Mouse (Mus musculus) hindbrain, embryonic 16.5 days (tissue): ENCODE results near the gene A730049H05Rik. TPM values are rescaled to one million over a fixed set of nuclear protein-coding genes. Genes with fewer than 3 reads are reported as not detected.

Experiments
- ATAC-seq: fragments of 200-750 bp; cut with Nextera tagmentation; 2 replicates; pipeline ENCODE4 v1.8.0; 2017; ENCODE audit warnings: moderate TSS enrichment, moderate library complexity
- H3K27ac ChIP-seq: fragments of 300-500 bp; sonication (generic); 2 replicates; pipeline ENCODE4 v1.5.1; 2014; ENCODE audit warnings: low read depth, mild to moderate bottlenecking, control low read depth, low read length, moderate library complexity
- H3K27me3 ChIP-seq: fragments of 300-500 bp; sonication (generic); replicated peaks from 2 replicates; pipeline ENCODE4 v1.6.1; 2014; ENCODE audit warnings: low read length; ENCODE audit not compliant: control insufficient read depth, insufficient read depth
- H3K36me3 ChIP-seq: fragments of 300-500 bp; sonication (generic); 2 replicates; pipeline ENCODE4 v1.6.1; 2014; ENCODE audit warnings: mild to moderate bottlenecking, low read length, moderate library complexity, mixed read lengths; ENCODE audit not compliant: control insufficient read depth, insufficient read depth
- H3K4me1 ChIP-seq: fragments of 300-500 bp; sonication (generic); 2 replicates; pipeline ENCODE4 v1.6.1; 2014; ENCODE audit warnings: low read depth, low read length; ENCODE audit not compliant: control insufficient read depth, insufficient read depth
- H3K4me2 ChIP-seq: fragments of 300-500 bp; sonication (generic); 2 replicates; pipeline ENCODE4 v1.6.1; 2014; ENCODE audit warnings: mild to moderate bottlenecking, low read length, control low read depth, moderate library complexity
- H3K4me3 ChIP-seq: fragments of 300-500 bp; sonication (generic); 2 replicates; pipeline ENCODE4 v1.5.1; 2014; ENCODE audit warnings: mild to moderate bottlenecking, low read length, control low read depth, moderate library complexity
- H3K9ac ChIP-seq: fragments of 300-500 bp; sonication (generic); 2 replicates; pipeline ENCODE4 v1.6.1; 2014; ENCODE audit warnings: low read depth, mild to moderate bottlenecking, control low read depth, low read length, moderate library complexity
- H3K9me3 ChIP-seq: fragments of 300-500 bp; sonication (generic); 2 replicates; pipeline ENCODE4 v1.6.1; 2014; ENCODE audit warnings: mild to moderate bottlenecking, low read length, moderate library complexity; ENCODE audit not compliant: control insufficient read depth
- WGBS: fragments of 180-500 bp; shearing (Covaris S2); extraction: QIAGEN DNeasy Blood & Tissue Kit; methylation state at CpG from one replicate; pipeline ENCODE4 v1.1.7; 2014; 5-methylcytosine and 5-hydroxymethylcytosine counted together
- polyA plus RNA-seq: library from polyadenylated mRNA; unstranded; fragments of >200 nt; fragmentation: Nextera tagmentation; extraction: Ambion mirVana; gene quantifications from 2 replicates; pipeline ENCODE4 v1.2.1, GENCODE M21; 2015

A730049H05Rik gene
- polyA plus RNA-seq: 0.54 and 0.97 TPM in 2 replicates

DNA sequence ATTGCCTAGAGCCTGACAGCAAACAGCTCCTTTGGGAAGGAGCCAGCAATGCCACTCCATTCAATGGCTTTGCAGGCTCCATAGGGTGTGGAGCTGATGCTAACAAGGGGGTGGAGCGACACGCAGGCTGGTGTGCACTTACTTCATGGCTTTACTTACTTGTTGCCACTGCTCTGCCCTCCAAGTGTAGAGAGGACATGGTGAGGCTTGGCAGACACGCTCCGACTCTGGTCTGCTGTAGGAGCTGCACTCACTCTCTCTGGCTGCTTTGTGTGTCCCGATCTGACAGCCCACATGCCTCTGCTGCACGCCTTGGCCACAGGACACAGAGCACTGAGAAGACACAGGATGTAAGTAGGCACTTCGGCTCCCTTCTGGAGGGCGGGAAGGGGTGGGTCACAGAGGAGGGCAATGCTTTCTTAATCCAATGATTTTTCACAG is at the start of gene A730049H05Rik:
A730049H05Rik (plus strand) TSS at position 168 of the 441 bp plus-strand sequence.
- peaks cover 9% of the 10 kb centered on the region for H3K4me1 ChIP-seq
- H3K9ac ChIP-seq: peak within 1 kb of the TSS; percentile 24; the same call in 1 of the 2 replicates
- ATAC-seq: peak; percentile 75
- H3K4me3 ChIP-seq: no peak within 1 kb of the TSS
- peak within 1 kb of the TSS; percentile 48 for H3K4me2 ChIP-seq
- 0 out of 2 replicates have a peak, but pooled peaks cover 3% of the 10 kb centered on the region for H3K27me3 ChIP-seq
- H3K27ac ChIP-seq: peak within 1 kb of the TSS; percentile 8; the same call in 1 of the 2 replicates
- H3K9me3 ChIP-seq: no peaks in the 10 kb centered on the region
- no peaks in the 10 kb centered on the region for H3K36me3 ChIP-seq
- 12% methylated on average over 8 of the region's 8 CpGs for WGBS

DNA sequence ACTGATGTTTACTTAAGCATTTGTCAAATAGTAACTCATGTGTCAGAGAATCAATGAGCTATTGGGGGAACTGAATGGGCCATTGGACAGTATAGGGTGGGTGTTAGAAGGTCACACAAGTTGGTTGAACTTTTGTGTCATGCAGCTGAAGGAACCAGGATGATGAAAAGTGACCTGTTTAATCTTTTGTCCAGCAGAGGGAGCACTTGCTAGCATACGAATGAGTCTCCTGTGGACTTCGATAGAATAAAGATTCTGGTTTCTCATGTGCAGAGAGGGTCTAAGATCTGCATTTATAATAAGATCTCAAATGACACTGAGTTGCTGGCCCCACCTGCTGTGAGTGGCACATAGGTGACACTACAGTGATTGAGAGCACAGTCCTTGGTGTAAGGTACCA is 39.9 kb upstream of the A730049H05Rik start:
- 10% methylated on average over 2 of the region's 2 CpGs for WGBS

DNA sequence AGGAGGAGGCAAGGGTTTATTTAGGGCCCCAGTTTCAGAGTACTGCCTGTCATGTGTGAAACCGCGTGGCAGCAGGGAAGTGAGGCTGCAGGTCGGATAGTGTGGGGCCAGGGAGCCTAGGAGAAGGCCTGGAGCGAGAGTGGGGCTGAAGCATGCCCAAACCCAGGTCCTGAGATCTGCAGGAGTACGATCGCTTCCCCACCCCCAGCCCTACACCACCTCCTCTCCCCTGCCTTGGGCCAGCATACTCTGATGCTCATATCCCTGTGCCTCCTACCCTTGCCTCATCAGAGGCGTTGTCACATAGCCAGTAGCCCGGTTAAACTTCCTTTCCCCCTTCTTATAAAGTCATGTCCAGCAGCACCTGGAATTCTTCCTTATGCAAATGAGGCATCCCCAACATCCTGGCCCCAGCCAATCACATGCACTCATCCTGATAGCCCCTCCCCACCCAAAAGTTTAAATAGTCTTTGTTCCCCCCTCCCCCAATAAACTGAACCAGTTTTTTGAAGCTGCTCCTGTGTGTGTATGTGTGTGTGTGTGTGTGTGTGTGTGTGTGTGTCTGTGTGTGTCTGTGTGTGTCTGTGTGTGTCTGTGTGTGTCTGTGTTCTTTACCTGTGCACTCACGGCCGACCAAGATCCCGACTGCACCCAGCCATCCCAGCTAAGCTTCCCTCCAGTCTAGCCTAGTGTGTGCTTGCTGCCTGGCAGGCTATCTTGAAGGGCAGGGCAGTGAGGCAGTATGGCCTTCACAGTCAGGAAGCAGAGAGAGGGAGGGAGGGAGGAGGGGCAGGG is 36.9 kb upstream of the A730049H05Rik start:
- H3K4me1 ChIP-seq: no peaks in the 10 kb centered on the region
- no peaks in the 10 kb centered on the region for H3K36me3 ChIP-seq
- no peak overlapping the region for H3K27ac ChIP-seq
- no peaks in the 10 kb centered on the region for H3K27me3 ChIP-seq
- no peaks in the 10 kb centered on the region for H3K9me3 ChIP-seq
- no peak for ATAC-seq
- no peak overlapping the region for H3K9ac ChIP-seq
- H3K4me2 ChIP-seq: no peak overlapping the region
- 75% methylated on average over 11 of the region's 11 CpGs for WGBS
- H3K4me3 ChIP-seq: no peak overlapping the region

More for the DNA sequence above, 39.9 kb upstream of the A730049H05Rik start:
- Histone ChIP-seq H3K36me3 (no peaks in the 10 kb centered on the region), H3K27ac (no peak overlapping the region), H3K9ac (no peak overlapping the region), H3K4me2 (no peak overlapping the region), H3K4me3 (no peak overlapping the region), H3K9me3 (no peaks in the 10 kb centered on the region), H3K27me3 (no peaks in the 10 kb centered on the region), H3K4me1 (no peaks in the 10 kb centered on the region)
- no peak for ATAC-seq

DNA sequence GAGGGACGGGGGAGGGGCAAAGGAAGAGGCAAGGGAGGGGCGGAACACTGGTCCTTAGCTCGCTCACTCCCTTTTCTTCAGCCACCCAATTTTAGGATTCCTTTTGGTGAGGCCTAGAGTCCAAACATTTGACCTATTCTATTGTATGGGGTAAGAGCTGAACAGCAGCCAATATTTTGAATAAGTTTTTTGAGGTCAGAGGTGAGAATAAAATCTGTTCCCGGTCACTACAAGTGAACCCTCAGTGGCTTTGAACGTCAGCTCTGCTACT is 36.4 kb upstream of the A730049H05Rik start:
- WGBS: 54% methylated on average over 5 of the region's 5 CpGs

DNA sequence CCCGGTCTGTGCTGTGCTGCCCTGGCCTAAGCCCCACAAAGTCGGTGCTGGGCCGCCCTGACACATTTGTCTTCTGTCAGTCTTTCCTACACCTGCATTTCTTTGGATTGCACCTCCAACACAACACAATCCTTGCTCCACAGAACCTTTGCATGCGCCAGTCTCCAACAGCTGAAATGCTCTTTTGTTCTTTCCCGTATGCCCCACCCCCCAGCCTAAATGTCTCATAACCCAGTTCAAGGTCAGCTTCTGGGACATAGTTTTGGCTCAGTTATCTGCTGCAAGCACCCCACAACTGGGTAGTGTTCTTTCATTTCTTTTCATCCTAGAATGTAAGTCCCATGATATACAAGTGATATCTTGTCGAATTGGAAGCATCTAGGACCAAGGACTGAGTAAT is 34.8 kb upstream of the A730049H05Rik start:
- H3K36me3 ChIP-seq: no peaks in the 10 kb centered on the region
- H3K9ac ChIP-seq: no peak overlapping the region
- H3K9me3 ChIP-seq: no peaks in the 10 kb centered on the region
- H3K27ac ChIP-seq: no peak overlapping the region
- H3K27me3 ChIP-seq: no peaks in the 10 kb centered on the region
- no peak overlapping the region for H3K4me2 ChIP-seq
- WGBS: 83% methylated on average over 6 of the region's 6 CpGs
- no peak for ATAC-seq
- H3K4me1 ChIP-seq: no peaks in the 10 kb centered on the region
- no peak overlapping the region for H3K4me3 ChIP-seq

More for the DNA sequence above, 36.4 kb upstream of the A730049H05Rik start:
- Histone ChIP-seq H3K4me2 (no peak overlapping the region), H3K4me1 (no peaks in the 10 kb centered on the region), H3K9ac (no peak overlapping the region), H3K27ac (no peak overlapping the region), H3K9me3 (no peaks in the 10 kb centered on the region), H3K36me3 (no peaks in the 10 kb centered on the region), H3K4me3 (no peak overlapping the region), H3K27me3 (no peaks in the 10 kb centered on the region)
- ATAC-seq: no peak

DNA sequence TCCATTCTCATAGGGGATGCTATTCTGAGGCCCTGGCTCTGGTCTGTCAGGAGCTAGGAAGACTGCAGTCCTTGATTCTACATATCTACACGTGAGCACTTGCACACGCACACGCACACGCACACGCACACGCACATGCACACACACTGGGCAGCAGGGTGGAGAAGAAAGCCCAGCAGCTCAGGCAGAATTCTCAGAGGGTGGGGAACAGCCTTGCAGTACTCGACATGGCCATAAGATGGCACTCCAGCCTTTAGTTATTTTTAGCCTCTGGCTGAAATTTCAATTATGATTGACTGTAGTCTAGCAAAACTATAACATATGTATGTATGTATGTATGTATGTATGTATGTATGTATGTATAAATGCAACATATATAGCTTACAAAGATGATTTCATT is 31.5 kb upstream of the A730049H05Rik start:
- H3K4me1 ChIP-seq: peaks cover 3% of the 10 kb centered on the region; the same call in 1 of the 2 replicates
- no peak overlapping the region for H3K27ac ChIP-seq
- H3K27me3 ChIP-seq: no peaks in the 10 kb centered on the region
- no peak overlapping the region for H3K9ac ChIP-seq
- no peaks in the 10 kb centered on the region for H3K36me3 ChIP-seq
- no peak overlapping the region for H3K4me3 ChIP-seq
- no peaks in the 10 kb centered on the region for H3K9me3 ChIP-seq
- ATAC-seq: no peak
- H3K4me2 ChIP-seq: no peak overlapping the region
- 11% methylated on average over 7 of the region's 7 CpGs for WGBS

DNA sequence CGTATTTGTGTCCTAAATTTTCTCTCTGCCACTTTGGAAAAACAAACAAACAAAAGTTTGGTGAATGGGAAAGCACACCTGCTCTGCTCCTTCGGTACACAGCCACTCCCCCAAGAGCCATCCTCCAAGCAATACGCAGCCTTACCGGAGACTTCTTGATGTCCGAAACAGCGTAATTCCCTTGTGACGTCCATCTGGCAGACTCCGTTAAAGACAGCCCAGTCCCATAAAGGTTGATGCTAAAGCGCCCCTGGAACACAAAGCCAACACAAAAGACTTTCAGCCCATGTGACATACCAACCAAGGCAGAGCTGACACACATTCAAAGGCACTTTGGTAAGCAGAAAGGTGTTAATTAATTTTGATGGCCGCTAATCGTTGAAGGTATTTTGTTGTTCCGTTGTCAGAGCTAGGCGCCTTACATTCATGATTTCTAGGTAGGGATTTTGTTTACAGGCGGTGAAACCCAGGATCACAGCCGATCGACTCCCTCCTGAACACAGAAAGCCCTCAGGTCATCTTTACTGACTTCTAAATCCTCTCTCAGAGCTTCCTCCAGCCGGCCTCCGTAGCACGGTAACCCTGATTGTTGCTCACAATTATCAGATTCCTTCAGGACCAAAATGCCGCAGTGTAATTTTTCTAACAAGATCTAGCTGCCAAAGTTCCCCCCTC is 29.4 kb upstream of the A730049H05Rik start:
- H3K4me3 ChIP-seq: peak overlapping the region; percentile 38
- H3K9ac ChIP-seq: peak overlapping the region; percentile 53
- peaks cover 3% of the 10 kb centered on the region; the same call in 1 of the 2 replicates for H3K4me1 ChIP-seq
- H3K4me2 ChIP-seq: peak overlapping the region; percentile 74
- H3K27me3 ChIP-seq: no peaks in the 10 kb centered on the region
- no peaks in the 10 kb centered on the region for H3K36me3 ChIP-seq
- no peak overlapping the region for H3K27ac ChIP-seq
- peak; percentile 74 for ATAC-seq
- WGBS: 4% methylated on average over 20 of the region's 20 CpGs
- H3K9me3 ChIP-seq: no peaks in the 10 kb centered on the region

DNA sequence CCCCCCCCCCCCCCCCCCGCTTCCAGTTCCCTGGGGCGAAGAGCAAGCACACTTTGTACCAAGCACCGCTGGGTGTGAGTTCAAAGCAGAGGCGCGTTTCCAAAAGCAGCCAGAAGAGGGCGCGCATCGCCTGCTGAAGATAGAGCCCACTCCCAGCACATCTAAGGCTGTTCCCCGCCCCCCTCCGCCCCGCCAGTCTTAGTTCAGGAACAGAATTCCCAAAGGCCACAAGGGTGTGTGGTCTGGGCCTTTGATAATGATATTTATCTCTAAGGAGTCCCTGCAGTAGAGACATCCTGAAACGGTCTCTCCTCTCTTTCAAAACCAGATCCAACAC is 28.9 kb upstream of the A730049H05Rik start:
- H3K27ac ChIP-seq: no peak overlapping the region
- no peaks in the 10 kb centered on the region for H3K9me3 ChIP-seq
- 0% methylated on average over 11 of the region's 12 CpGs for WGBS
- H3K4me2 ChIP-seq: peak overlapping the region; percentile 74
- H3K9ac ChIP-seq: peak overlapping the region; percentile 53
- no peaks in the 10 kb centered on the region for H3K36me3 ChIP-seq
- ATAC-seq: peak; percentile 89
- H3K4me3 ChIP-seq: peak overlapping the region; percentile 38
- H3K27me3 ChIP-seq: no peaks in the 10 kb centered on the region
- peaks cover 3% of the 10 kb centered on the region; the same call in 1 of the 2 replicates for H3K4me1 ChIP-seq

DNA sequence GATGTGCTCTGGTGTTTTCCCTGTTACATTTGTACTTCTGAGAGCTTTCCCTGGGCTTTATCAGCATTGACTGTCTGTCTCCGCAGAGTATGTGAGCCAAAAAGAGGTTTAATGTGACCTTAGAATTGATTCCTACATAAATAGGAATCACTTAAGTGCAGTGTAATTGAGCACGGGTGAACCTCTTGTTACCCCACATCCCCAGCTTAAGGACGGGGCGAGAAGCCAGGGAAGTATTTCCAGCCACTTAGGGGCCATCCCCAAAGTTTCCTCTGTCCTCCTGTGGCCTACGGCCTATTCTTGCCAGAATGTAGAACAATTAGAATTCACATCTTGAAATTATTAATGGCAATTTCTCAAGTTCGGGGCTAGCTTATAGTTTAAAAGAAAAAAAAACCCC is 22.5 kb upstream of the A730049H05Rik start:
- Histone ChIP-seq H3K27me3 (no peaks in the 10 kb centered on the region), H3K27ac (no peak overlapping the region), H3K9me3 (no peaks in the 10 kb centered on the region), H3K4me1 (no peaks in the 10 kb centered on the region), H3K4me2 (no peak overlapping the region), H3K36me3 (no peaks in the 10 kb centered on the region), H3K9ac (no peak overlapping the region), H3K4me3 (no peak overlapping the region)
- no peak for ATAC-seq
- 80% methylated on average over 6 of the region's 6 CpGs for WGBS
